Mouse (Mus musculus) cerebellum, postnatal 10 days (tissue): Measurements from ENCODE around the gene Itga4.

Experiments
- DNase-seq, 2 experiments: peaks; one replicate each; pipeline ENCODE4 v3.0.0; 2021; ENCODE audit warnings: mixed read lengths in 2 of 2

Gene Itga4

DNA sequence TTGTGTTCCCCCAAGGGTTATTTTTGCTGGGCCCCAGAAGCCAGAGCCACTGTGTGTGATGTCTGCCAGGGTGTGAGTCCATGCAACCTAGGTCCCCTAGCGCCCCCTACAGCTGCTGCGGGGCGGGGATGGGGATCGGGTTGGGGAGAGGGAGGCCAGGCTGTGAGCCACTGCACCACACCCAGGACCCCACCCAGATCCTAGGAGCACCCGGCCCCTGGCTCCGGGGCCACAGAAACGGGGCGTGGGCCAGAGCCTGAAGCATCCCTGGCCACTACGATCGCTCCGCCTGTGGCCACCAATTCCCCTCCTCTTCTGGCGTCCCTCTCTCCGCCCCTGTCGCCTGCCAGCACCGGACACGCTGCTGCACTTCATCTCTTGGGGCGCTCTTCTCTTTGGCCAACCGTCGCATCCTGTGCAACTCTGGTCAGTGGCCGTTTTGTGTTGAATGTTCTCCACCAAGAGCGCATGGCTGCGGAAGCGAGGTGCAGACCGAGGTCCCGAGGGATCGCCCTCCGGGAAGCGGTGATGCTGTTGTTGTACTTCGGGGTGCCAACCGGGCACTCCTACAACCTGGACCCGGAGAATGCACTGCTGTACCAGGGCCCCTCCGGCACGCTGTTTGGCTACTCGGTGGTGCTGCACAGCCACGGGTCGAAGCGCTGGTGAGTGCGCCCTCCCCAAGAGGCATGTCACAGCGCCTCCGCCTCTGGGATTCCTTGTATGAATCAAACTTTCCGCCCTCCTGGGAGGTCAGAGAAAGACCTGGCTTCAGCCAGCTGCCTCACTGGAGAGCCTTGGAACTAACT is at the start of gene Itga4:
Gene Itga4, plus strand, starts transcription at position 235 of the 809 bp plus-strand sequence.
- DNase-seq, result peak; percentile 87 to 88

- no peak for DNase-seq
Measured at GRCm38 (mm10) chr2:79206191-79206755, 49.0 kb upstream of the Itga4 start.

DNA sequence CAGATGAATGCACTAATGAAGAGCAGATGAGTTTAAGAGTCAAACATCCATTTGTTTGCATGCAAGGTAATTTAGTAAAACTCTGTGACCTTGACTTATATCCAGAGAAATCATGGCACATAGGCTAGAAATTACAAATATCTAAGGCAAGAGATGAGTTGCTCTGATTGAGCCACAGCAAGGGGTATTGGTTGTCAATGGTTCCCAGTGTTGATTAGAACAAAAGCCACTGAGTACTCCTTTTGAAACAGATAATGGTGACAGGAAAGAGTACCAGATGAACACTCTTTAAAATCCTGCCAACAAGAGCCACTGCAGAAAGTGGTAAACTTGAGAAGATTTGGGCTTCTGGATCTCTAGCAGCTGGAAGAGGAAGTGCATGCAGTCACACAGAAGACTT is 40.2 kb upstream of the Itga4 start:
- DNase-seq, result no peak

DNA sequence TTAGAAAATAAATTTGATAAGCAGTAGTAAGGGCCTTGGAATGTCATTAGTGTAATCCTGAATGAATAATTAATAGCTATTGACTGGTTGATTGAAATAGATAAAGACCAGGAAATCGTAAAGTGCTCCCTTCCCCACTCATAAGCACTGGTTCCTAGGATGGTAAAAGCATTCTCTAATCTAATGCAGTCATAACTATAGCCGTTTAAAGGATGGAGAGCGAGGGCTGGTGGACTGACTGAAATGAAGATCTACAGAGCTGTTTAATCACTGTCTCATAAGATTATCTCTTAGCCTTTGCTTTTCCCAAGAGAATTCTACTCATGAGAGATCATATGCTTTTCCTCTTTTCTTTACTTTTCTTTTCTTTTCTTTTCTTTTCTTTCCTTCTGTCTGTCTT is 39.7 kb upstream of the Itga4 start:
- DNase-seq, result no peak

DNA sequence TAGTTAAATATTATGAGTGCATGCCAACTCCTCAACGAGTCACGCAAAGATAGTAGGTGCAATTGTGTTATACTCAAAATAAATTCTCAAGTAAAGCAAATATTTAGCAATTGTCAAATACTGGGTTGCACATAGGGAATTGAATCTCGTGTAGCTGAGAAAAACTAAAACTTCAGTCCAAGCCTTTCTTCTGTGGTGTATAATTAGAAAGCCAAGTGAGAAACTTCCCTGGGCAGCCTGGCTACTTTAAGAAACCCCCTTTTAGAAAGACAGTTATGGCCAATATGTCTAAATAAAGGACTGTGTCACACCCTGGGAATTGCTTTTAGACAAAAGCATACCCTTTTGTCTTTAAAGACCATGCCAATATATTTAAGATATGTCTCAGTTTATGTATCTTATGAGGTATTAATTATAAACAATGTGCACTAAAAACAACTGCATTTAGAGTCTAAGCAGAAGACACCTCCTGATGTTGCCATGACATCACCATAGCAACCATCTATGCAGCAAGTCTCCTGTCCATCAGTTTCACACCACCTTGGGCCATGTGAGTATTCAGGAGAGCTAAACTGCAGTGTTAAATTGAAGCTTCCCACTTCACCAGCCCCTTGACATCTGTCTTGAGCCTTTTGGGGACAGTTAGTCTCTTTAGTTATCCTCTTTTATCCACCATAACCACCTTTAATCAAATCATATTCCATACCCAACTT is 30.4 kb upstream of the Itga4 start:
- no peak for DNase-seq

- DNase-seq, result no peak
Measured at GRCm38 (mm10) chr2:79227805-79228241, 27.4 kb upstream of the Itga4 start.

DNA sequence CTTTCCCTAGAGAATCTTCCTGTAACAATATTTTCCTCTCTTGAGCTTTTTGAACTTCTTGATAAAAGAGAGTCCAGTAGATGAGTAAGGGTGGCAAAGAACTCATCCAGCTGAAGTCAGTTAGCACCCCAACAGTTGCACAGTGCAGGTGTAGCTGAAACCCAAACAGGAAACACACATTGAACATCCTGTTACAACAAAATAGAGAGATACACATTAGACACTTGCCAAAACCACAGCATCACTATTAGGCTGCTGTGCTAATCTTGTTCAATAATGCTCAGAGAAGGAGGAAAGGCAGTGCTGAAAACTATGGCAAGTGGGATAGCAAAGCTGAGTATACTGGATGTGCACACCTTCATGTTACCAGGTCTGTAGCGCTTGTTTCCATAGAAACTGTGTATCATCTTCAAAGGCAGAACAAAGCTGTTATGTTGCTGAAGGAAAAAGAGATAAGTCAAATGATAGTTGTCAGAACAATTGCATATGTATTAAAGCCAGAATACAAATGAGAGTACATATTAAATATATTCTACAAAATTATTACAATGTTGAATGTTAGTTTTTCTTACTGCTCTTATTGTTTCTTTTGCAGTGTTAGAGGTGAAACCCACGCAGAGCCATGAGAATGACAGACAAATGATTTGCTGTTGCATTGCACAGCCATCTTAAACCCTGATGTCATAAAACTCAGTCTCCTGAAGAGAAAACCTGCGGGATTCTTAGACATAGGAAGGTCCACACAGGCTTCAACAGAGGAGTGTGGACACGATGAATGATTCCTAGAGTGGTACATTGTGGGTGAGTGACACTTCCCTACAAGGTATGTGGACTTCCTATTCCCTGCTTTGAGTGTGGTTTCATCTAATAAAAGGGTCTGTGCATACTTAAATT is 23.9 kb upstream of the Itga4 start:
- no peak for DNase-seq

GRCm38 (mm10) chr2:79235767-79236487 is 19.3 kb upstream of the Itga4 start:
- no peak for DNase-seq

GRCm38 (mm10) chr2:79237216-79237615 is 18.0 kb upstream of the Itga4 start:
- no peak for DNase-seq

DNA sequence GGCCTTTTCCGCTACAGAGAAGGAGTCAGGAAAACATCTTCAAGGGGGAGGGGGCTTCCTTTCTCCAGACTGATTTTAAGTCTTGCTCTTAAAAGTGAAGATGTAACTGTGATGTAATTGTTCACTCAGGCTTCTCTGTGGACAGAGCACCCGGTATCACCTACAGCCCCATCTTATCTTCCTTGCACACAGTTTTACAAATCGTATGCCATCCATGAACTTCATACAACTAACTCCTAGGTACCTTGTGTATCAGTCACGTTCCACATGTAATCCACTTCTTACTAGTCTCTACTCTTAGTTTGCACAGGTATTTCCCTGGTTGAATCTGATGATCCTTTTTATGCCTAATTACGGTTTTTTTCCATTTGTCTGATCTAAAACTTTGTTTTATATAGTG is 10.9 kb upstream of the Itga4 start:
- DNase-seq, result no peak

- DNase-seq, result no peak
Measured at GRCm38 (mm10) chr2:79244743-79245142, 10.5 kb upstream of the Itga4 start.

- peak in 1 of 2 experiments; percentile 10 for DNase-seq
Measured at GRCm38 (mm10) chr2:79248283-79248682, 6.9 kb upstream of the Itga4 start.

DNA sequence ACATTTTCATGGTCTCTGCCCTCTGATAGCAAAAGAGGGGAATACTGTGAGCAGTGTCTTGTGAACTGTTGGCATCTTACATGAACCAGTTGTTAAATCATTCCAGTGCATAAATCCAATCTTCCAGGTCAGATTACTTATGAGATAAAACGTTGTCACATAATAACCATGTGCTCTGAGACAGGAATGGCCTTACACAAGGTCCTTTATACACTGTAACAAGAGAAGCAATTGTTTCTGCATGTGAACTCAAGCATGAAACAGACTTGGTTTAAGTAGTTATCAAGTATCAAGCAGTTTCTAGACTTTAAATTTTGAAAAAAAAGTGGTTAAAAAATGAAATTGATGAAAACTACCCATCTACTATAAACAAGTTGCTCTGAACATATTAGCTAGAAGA is 4.7 kb upstream of the Itga4 start:
- DNase-seq, result no peak

DNA sequence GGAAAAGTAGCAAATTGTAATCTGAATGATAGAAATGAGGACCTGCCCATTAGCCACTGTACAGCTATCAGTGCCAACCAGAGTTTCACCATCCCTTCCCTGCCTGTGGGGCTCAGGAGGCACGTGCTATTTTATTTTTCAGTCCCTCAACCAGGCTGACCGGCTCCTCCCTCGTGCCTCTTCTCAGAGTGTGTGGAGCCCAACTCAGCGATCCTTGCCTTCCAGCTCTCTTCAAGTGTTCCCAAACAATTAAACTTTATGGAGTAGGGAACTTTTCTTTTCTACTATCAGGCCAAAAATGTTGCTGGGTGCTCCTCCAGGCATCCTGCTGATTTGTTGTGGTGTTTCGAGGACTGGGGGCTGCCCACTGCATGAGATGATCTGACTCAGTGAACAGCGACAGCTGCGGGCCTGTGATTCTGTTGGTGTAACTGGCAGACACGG is 1.4 kb upstream of the Itga4 start:
- DNase-seq, result no peak

DNA sequence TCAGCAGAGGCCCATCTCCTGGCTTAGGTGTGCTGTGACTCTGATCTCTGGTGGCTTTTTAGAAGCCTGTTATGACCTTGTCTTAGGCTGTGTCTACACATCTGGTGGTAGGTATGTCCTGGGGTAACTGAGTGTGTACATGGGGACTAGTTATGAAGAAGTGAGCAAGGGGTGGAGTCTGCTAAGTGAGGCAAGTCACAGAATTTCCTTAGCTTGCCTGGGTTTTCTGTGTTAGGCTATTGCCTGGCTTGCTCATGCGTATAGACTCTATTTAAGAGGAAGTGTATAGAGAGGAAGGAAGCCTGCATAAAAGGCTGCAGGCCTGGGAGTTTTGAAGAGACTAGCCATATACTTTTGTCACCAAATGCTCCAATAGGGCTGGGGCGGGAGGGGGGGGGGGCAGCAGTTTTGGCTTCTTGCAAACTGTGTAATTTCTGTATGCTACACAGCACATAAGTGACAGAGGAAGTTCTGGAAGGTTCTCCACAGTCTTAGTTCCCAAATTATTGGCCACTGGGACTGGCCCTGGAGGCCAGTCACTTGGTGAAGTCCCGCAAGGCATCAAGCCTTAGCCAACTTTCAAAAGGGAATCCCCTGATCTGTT is 536 bp upstream of the Itga4 start:
- peak in 1 of 2 experiments; percentile 9 for DNase-seq

DNA sequence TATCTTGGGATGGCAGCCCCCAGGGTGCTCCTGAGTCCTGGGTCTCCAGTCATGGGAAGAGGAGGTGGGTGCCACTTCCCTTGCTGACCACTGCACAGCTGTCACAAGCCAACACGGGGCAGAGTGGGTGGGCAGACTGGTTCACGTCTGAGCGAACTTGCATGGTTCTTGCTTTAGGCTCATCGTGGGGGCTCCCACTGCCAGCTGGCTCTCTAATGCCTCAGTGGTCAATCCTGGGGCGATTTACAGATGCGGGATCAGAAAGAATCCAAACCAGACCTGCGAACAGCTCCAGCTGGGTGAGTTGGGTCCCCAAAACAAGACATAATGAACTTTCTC is 744 bp downstream of the Itga4 start:
- peak; percentile 33 to 46 for DNase-seq

DNA sequence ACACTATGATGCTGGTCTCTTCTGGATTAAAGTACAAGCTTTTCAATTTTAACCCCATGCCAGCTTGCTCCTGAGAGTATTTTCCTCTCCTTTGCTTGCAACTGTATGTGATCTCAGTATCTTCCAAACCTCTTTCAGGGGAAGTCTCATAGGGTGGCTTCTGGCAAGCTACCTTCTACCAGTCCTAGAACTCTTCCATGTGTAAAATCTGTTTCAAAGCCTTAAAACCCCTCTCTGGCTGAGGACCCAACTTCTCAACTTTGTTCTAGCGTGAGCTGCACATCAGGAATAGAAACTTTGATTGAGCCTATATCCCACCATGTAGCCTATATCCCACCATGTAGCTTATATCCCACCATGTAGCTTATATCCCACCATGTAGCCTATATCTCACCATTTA is 1.1 kb downstream of the Itga4 start:
- DNase-seq, result no peak

- DNase-seq, result no peak
Measured at GRCm38 (mm10) chr2:79256880-79257279, 1.7 kb downstream of the Itga4 start.

DNA sequence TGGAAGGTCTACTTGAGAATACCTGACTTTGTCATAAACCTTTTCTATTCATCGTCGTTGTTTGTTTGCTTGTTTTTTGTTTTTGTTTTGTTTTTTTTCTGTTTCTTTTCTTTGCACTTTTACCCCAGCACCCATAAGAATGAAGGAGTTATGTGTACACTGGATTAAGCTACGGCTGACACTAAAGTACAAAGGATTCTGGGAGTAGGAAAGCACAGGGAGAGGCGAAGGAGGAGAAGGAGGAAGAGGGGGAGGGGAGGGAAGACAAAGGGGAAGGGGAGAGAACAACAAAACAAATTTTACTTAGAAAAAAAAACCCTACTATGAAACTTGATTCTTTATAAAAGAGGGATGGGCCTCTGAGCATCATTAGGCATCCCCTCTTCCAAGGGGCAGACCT is 2.2 kb downstream of the Itga4 start:
- no peak for DNase-seq

GRCm38 (mm10) chr2:79259326-79259725 is 4.1 kb downstream of the Itga4 start:
- peak in 1 of 2 experiments; percentile 15 for DNase-seq

GRCm38 (mm10) chr2:79265665-79266064 is 10.4 kb downstream of the Itga4 start:
- DNase-seq, result peak; percentile 77 to 80

DNA sequence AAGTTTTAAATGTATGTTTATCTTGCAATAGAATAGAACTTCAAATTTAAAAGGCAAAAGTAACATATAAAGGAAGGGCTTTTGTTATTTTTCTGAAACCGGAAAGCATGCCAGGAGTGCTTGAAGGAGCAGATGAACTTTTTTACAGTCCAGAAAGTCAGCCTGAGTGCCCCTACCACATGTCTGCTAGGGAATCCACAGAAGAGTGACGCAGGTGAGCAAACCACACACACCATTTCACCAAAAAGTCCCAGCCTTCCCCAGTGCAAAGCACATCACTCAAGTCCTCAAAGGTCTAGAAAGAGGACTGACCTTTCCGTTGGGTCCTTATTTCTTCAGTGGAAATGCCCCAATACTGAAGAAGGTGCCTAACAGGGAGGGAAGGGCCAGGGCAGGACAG is 11.3 kb downstream of the Itga4 start:
- DNase-seq, result no peak
